Mouse (Mus musculus): ENCODE data around the gene Plxnb3.

DNA sequence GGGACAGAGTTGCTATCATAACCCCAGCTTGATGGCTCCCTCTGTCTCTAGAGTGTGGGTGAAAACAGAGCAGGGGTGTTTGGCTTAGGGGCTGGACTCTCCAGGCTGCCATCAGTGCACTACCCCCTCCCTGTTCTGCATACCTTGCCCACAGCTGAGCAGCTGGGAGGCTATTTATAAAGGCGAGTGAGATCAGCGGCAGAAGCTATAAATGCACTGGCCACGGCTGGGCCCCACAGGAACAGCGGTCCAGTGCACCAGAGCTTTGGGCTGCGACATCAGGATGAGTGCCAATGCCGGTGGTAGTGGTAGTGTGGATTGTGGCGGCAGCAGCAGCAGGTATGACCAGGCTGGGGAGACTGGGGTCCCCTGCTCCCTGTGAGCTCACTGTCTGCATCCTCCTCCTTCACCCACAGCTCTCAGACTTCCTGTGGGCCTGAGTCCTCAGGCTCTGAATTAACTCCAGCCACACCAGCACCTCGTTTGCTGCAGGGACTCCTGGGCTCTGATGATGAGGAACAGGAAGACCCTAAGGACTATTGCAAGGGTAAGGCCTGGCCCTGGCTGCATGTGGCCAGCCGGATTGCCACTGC, 17.4 kb downstream of the Plxnb3 start, which contains the start of gene Srpk3:
- TF ChIP-seq CTCF (IDR thresholded peaks at IDR 0.05; ENCODE audit: borderline replicate concordance, extremely low read depth, insufficient read depth, insufficient read length) (no peak), POLR2A (IDR thresholded peaks at IDR 0.05; ENCODE audit: borderline replicate concordance, extremely low read depth, insufficient read depth, insufficient read length, poor library complexity, severe bottlenecking) (no peak)

Data from brain, embryonic 14.5 days (tissue).